Mouse (Mus musculus): ENCODE results near the gene Olfr480. TPM values are rescaled to one million over a fixed set of nuclear protein-coding genes. Genes with fewer than 3 reads are reported as not detected.

Gene Olfr480
- not detected for polyA plus RNA-seq (2014; fragmentation: Illumina TruSeq; extraction: RNeasy Lipid Tissue Mini Kit (QIAGEN cat#74804); ENCODE audit: low read depth, low replicate concordance)

DNA sequence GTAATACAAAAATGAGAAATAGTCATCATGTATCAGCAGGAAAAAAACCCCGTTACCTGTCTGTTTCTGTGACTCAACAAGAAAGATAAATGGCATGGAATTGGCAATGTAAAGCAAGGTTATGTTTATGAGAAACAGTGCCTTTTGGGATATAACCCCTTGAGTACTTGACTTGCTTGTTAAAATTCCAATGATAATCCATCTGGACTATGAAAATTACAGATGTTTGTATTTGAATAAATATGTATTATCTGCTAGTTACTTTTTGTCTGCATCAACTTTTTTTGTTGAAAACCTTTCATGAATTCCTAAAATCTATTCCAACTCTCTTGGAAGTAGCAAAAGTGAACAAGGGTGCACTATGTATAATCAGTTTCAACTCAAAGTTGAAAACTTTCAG, at the start of gene Olfr480:
Gene Olfr480, minus strand, starts transcription at position 101 of the 400 bp plus-strand sequence.

DNA sequence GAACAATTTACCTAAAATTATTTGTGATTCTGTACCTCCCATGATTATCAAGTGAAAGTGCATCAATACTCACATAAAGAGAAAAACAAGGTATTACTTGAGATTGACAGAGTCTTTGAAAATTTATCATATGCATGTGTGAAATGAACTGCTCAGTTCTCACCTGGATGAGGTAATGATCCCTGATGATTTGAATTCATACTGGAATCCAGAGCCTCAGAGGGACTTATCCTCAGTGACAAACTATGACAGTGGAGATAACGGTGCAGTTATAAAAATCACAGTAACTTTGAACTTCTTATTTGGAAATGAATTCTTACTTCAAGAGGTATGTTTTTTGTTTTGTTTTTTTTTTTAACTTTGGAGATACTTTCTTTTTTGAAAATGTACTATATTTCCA, 33.4 kb upstream of the Olfr480 start, which contains the start of gene Olfr483:
Gene Olfr483, plus strand, starts transcription at position 301 of the 400 bp plus-strand sequence.

DNA sequence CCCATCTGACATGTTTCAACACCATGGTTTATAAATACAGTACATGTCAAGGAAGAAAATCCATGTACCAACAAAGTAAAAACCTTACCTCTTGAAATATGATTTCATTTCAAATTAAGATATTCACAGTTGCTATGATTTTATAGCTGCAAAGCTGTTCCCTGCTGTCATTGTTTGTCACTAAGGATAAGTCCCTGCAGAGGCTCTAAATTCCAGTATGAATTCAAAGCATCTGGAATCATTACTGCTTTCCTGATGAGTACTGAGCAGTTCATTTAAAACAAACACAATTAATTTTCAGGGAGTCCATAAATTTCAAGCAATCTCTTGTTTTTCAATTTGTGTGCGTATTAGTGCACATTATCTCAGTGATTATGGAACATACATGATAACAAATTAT, 30.3 kb upstream of the Olfr480 start, which contains the start of gene Olfr482:
Gene Olfr482, minus strand, starts transcription at position 101 of the 400 bp plus-strand sequence.

DNA sequence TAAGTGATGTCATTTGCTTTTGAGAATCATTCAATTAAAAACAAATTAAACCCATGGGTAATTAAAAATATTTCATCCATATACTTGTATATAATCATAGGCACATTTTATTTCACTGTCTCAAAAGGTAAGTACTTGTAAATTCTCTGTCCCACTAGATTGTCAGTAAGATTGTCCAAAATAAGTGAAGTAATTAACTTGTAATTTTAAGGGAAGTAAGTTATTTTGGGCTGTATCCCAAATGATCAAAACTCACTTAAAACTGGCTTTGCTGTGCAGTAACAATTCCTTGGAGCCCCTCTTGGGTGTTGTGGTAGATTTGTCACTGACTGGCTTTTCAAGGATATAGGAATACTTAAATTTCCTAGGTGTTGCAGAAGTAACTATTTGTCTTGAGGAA, 12.4 kb upstream of the Olfr480 start, which contains the start of gene Olfr481:
Gene Olfr481, plus strand, starts transcription at position 301 of the 400 bp plus-strand sequence.

DNA sequence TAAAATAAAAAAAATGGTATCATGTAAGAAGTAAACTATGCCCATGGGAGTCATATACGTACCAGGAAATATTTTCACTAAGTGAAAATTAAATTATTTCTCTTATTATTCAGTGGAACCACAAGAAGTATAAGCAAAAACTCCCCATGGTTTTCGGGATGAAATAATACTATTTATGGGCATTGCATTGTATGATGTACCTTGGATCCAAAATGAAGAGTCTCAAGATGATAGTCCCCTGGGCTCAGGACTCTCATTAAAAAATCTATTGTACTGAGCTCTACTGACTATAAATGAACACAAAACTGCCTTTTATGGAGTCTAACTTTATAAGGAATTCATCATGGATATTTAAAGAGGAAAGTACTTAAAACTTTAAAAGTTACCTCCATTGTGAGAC, 16.8 kb downstream of the Olfr480 start, which contains the start of gene Olfr479:
Gene Olfr479, plus strand, starts transcription at position 301 of the 400 bp plus-strand sequence.

DNA sequence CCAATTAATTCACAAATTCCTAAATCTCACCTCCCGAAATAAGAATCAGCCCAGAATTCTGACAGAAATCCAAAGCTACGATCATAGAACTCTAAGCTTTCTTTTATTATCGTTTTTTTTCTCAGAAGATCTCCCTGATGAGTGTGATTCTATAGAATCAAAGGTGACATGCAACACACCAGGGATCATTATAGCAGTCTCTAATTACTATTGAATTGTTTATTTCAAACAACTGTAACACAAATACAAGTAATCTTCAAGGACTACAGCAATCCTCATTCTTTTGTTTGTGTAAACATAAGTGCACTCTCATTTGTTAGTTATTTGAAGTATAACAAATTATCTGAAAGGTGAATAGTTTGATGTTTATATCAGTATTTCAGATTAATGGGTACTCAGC, 33.3 kb downstream of the Olfr480 start, which contains the start of gene Olfr478:
Gene Olfr478, minus strand, starts transcription at position 101 of the 400 bp plus-strand sequence.

Other genes starting within 250 kb of the Olfr480 start
- gene Olfr469, start 241.8 kb downstream of the Olfr480 start, polyA plus RNA-seq (2014; fragmentation: Illumina TruSeq; extraction: RNeasy Lipid Tissue Mini Kit (QIAGEN cat#74804); ENCODE audit: low read depth, low replicate concordance), result not detected
- gene Olfr470, start 219.9 kb downstream of the Olfr480 start, polyA plus RNA-seq (2014; fragmentation: Illumina TruSeq; extraction: RNeasy Lipid Tissue Mini Kit (QIAGEN cat#74804); ENCODE audit: low read depth, low replicate concordance), result not detected
- not detected for gene Olfr472, start 169.4 kb downstream of the Olfr480 start, polyA plus RNA-seq (2014; fragmentation: Illumina TruSeq; extraction: RNeasy Lipid Tissue Mini Kit (QIAGEN cat#74804); ENCODE audit: low read depth, low replicate concordance)
- gene Olfr473, start 136.9 kb downstream of the Olfr480 start, polyA plus RNA-seq (2014; fragmentation: Illumina TruSeq; extraction: RNeasy Lipid Tissue Mini Kit (QIAGEN cat#74804); ENCODE audit: low read depth, low replicate concordance), result not detected
- gene Olfr474, start 112.7 kb downstream of the Olfr480 start, polyA plus RNA-seq (2014; fragmentation: Illumina TruSeq; extraction: RNeasy Lipid Tissue Mini Kit (QIAGEN cat#74804); ENCODE audit: low read depth, low replicate concordance), result not detected
- not detected for gene Olfr476, start 102.5 kb downstream of the Olfr480 start, polyA plus RNA-seq (2014; fragmentation: Illumina TruSeq; extraction: RNeasy Lipid Tissue Mini Kit (QIAGEN cat#74804); ENCODE audit: low read depth, low replicate concordance)
- not detected for gene Olfr477, start 80.7 kb downstream of the Olfr480 start, polyA plus RNA-seq (2014; fragmentation: Illumina TruSeq; extraction: RNeasy Lipid Tissue Mini Kit (QIAGEN cat#74804); ENCODE audit: low read depth, low replicate concordance)
- not detected for gene Olfr478, start 33.4 kb downstream of the Olfr480 start, polyA plus RNA-seq (2014; fragmentation: Illumina TruSeq; extraction: RNeasy Lipid Tissue Mini Kit (QIAGEN cat#74804); ENCODE audit: low read depth, low replicate concordance)
- gene Olfr479, start 16.7 kb downstream of the Olfr480 start, polyA plus RNA-seq (2014; fragmentation: Illumina TruSeq; extraction: RNeasy Lipid Tissue Mini Kit (QIAGEN cat#74804); ENCODE audit: low read depth, low replicate concordance), result not detected
- gene Olfr481, start 12.5 kb upstream of the Olfr480 start, polyA plus RNA-seq (2014; fragmentation: Illumina TruSeq; extraction: RNeasy Lipid Tissue Mini Kit (QIAGEN cat#74804); ENCODE audit: low read depth, low replicate concordance), result not detected
- gene Olfr482, start 30.2 kb upstream of the Olfr480 start, polyA plus RNA-seq (2014; fragmentation: Illumina TruSeq; extraction: RNeasy Lipid Tissue Mini Kit (QIAGEN cat#74804); ENCODE audit: low read depth, low replicate concordance), result not detected
- gene Olfr483, start 33.5 kb upstream of the Olfr480 start, polyA plus RNA-seq (2014; fragmentation: Illumina TruSeq; extraction: RNeasy Lipid Tissue Mini Kit (QIAGEN cat#74804); ENCODE audit: low read depth, low replicate concordance), result not detected
- not detected for gene Olfr484, start 60.1 kb upstream of the Olfr480 start, polyA plus RNA-seq (2014; fragmentation: Illumina TruSeq; extraction: RNeasy Lipid Tissue Mini Kit (QIAGEN cat#74804); ENCODE audit: low read depth, low replicate concordance)
- gene Olfr485, start 92.5 kb upstream of the Olfr480 start, polyA plus RNA-seq (2014; fragmentation: Illumina TruSeq; extraction: RNeasy Lipid Tissue Mini Kit (QIAGEN cat#74804); ENCODE audit: low read depth, low replicate concordance), result not detected
- not detected for gene Olfr486, start 105.4 kb upstream of the Olfr480 start, polyA plus RNA-seq (2014; fragmentation: Illumina TruSeq; extraction: RNeasy Lipid Tissue Mini Kit (QIAGEN cat#74804); ENCODE audit: low read depth, low replicate concordance)
- gene Olfr487, start 147.3 kb upstream of the Olfr480 start, polyA plus RNA-seq (2014; fragmentation: Illumina TruSeq; extraction: RNeasy Lipid Tissue Mini Kit (QIAGEN cat#74804); ENCODE audit: low read depth, low replicate concordance), result not detected
- gene Olfr488, start 191.0 kb upstream of the Olfr480 start, polyA plus RNA-seq (2014; fragmentation: Illumina TruSeq; extraction: RNeasy Lipid Tissue Mini Kit (QIAGEN cat#74804); ENCODE audit: low read depth, low replicate concordance), result not detected
- gene Olfr490, start 221.6 kb upstream of the Olfr480 start, polyA plus RNA-seq (2014; fragmentation: Illumina TruSeq; extraction: RNeasy Lipid Tissue Mini Kit (QIAGEN cat#74804); ENCODE audit: low read depth, low replicate concordance), result not detected
- not detected for gene Olfr491, start 246.1 kb upstream of the Olfr480 start, polyA plus RNA-seq (2014; fragmentation: Illumina TruSeq; extraction: RNeasy Lipid Tissue Mini Kit (QIAGEN cat#74804); ENCODE audit: low read depth, low replicate concordance)

All from liver, adult 10 weeks (tissue).